In genomic region chr7:4863041-4863440, GRCm38 (mm10) we compare ENCODE assay signal across 9 mouse cellular contexts. TPM values are rescaled to one million over a fixed set of nuclear protein-coding genes. Genes with fewer than 3 reads are reported as not detected.
DNase-seq lines count a peak whose midpoint lies in the region; ATAC-seq and TF ChIP-seq lines count a peak whose summit lies in the region.
"Had no signal": no experiment of that assay in that cellular context is flagged by ENCODE, and none has a peak within 500 bp of the region (broad histone marks: within the 10 kb centered on the region; RNA-seq: fewer than 3 reads in every experiment).

No protein-coding gene starts in this region.

- H3K4me2 ChIP-seq in forebrain, postnatal 0 days (ENCODE audit: low read depth), result no peak overlapping the region
- H3K4me2 ChIP-seq in forebrain, embryonic 12.5 days, result no peak overlapping the region
- H3K4me2 ChIP-seq in lung, embryonic 15.5 days, result no peak overlapping the region; the same call in 1 of the 2 replicates

- DNase-seq in forebrain, postnatal 0 days, result peak; percentile 6
- peak; percentile 59 to 81 for DNase-seq in heart, adult 9 months (ENCODE audit: low spot score in 2 of 2)
- DNase-seq in thymus, postnatal 4 days, result no peak
- no peak for DNase-seq in layer of hippocampus, postnatal 25 days (ENCODE audit: extremely low spot score in 1 of 2, low spot score in 1 of 2)
- no peak for DNase-seq in left cerebral cortex, adult 9 months (ENCODE audit: low spot score in 2 of 2)

- ATAC-seq in forebrain, postnatal 0 days, result no peak
- ATAC-seq in forebrain, embryonic 12.5 days (ENCODE audit: low FRiP score), result no peak
- ATAC-seq in lung, embryonic 15.5 days (ENCODE audit: borderline replicate concordance, extremely low read depth, low FRiP score, low TSS enrichment), result no peak

- H3K27me3 ChIP-seq in forebrain, postnatal 0 days (ENCODE audit: insufficient read depth, low read length), result no peaks in the 10 kb centered on the region
- no peaks in the 10 kb centered on the region for H3K27me3 ChIP-seq in forebrain, embryonic 12.5 days
- no peaks in the 10 kb centered on the region; the same call in 1 of the 2 replicates for H3K27me3 ChIP-seq in lung, embryonic 15.5 days
- H3K27me3 ChIP-seq: megakaryocyte, embryonic 14.5 days had no signal

- peaks cover 7% of the 10 kb centered on the region; the same call in 1 of the 2 replicates for H3K4me1 ChIP-seq in forebrain, postnatal 0 days (ENCODE audit: insufficient read depth)
- H3K4me1 ChIP-seq in forebrain, embryonic 12.5 days, result peaks cover 10% of the 10 kb centered on the region
- peaks cover 16% of the 10 kb centered on the region for H3K4me1 ChIP-seq in bone marrow macrophage, adult 2 months (ENCODE audit: control insufficient read depth, insufficient read depth, low read length)
- peaks cover 17% of the 10 kb centered on the region for H3K4me1 ChIP-seq in lung, embryonic 15.5 days

- H3K9me3 ChIP-seq in forebrain, postnatal 0 days (ENCODE audit: low read length), result no peaks in the 10 kb centered on the region
- no peaks in the 10 kb centered on the region for H3K9me3 ChIP-seq in forebrain, embryonic 12.5 days
- no peaks in the 10 kb centered on the region for H3K9me3 ChIP-seq in lung, embryonic 15.5 days
- H3K9me3 ChIP-seq: megakaryocyte, embryonic 14.5 days had no signal

- no peaks in the 10 kb centered on the region for H3K36me3 ChIP-seq in forebrain, postnatal 0 days (ENCODE audit: insufficient read depth)
- no peaks in the 10 kb centered on the region for H3K36me3 ChIP-seq in forebrain, embryonic 12.5 days (replicated peaks)
- no peaks in the 10 kb centered on the region for H3K36me3 ChIP-seq in lung, embryonic 15.5 days

- WGBS in forebrain, postnatal 0 days, result 52% methylated on average over 1 of the region's 1 CpGs
- WGBS in forebrain, embryonic 12.5 days, result 58% methylated on average over 1 of the region's 1 CpGs
- WGBS in lung, embryonic 15.5 days, result 10% methylated on average over 1 of the region's 1 CpGs

- H3K4me3 ChIP-seq in forebrain, postnatal 0 days (ENCODE audit: low read depth, low read length), result no peak overlapping the region
- H3K4me3 ChIP-seq in forebrain, embryonic 12.5 days (replicated peaks), result no peak overlapping the region
- no peak overlapping the region for H3K4me3 ChIP-seq in bone marrow macrophage, adult 2 months (ENCODE audit: insufficient read depth, low read length)
- no peak overlapping the region for H3K4me3 ChIP-seq in lung, embryonic 15.5 days
- H3K4me3 ChIP-seq: megakaryocyte, embryonic 14.5 days had no signal

- no peak overlapping the region for H3K9ac ChIP-seq in forebrain, postnatal 0 days
- H3K9ac ChIP-seq in forebrain, embryonic 12.5 days, result no peak overlapping the region
- H3K9ac ChIP-seq in lung, embryonic 15.5 days, result no peak overlapping the region

- H3K27ac ChIP-seq in forebrain, postnatal 0 days (ENCODE audit: low read depth, low read length), result no peak overlapping the region
- H3K27ac ChIP-seq in forebrain, embryonic 12.5 days, result no peak overlapping the region
- 0 out of 2 replicates have a peak overlapping the region, but pooled peaks have one; percentile 0 for H3K27ac ChIP-seq in bone marrow macrophage, adult 2 months (ENCODE audit: insufficient read depth, low read depth, low read length)
- peak overlapping the region; percentile 84 for H3K27ac ChIP-seq in lung, embryonic 15.5 days

- TF ChIP-seq POLR2A in bone marrow macrophage, adult 2 months (IDR thresholded peaks at IDR 0.05; ENCODE audit: borderline replicate concordance, low read depth, low read length), result no peak

- TF ChIP-seq CTCF in forebrain, postnatal 0 days (IDR thresholded peaks at IDR 0.05; ENCODE audit: low read depth), result no peak
- no peak for TF ChIP-seq CTCF in bone marrow macrophage, adult 2 months (IDR thresholded peaks at IDR 0.05; ENCODE audit: low read depth, low read length)

RNA-seq across cellular contexts. Expression of gene Isoc2b, which starts 7.0 kb away (rescaled TPM):
- 2.5 and 6.6 TPM in 2 replicates for total RNA-seq in forebrain, postnatal 0 days (2014; rRNA removed)
- 3.5 and 3.7 TPM in 2 replicates for polyA plus RNA-seq in forebrain, postnatal 0 days (2015; fragmentation: Nextera tagmentation; extraction: Ambion mirVana)
- polyA plus RNA-seq in forebrain, embryonic 12.5 days (2016; fragmentation: Nextera tagmentation; extraction: Ambion mirVana), result 2.1 and 2.7 TPM in 2 replicates
- polyA plus RNA-seq in bone marrow macrophage, adult 2 months (2012; ENCODE audit: insufficient read depth, insufficient read length, missing spikeins), result 20.4 and 21.2 TPM in 2 replicates
- polyA plus RNA-seq in lung, embryonic 15.5 days (2015; fragmentation: Nextera tagmentation; extraction: Ambion mirVana), result 10.6 and 12.3 TPM in 2 replicates
- 1 to 10 TPM; 5.6 to 6.0 TPM for total RNA-seq in layer of hippocampus, postnatal 25 days (2021)

RNA-seq across cellular contexts. Expression of gene Isoc2a, which starts 13.9 kb away (rescaled TPM):
- total RNA-seq in forebrain, postnatal 0 days (2014; rRNA removed), result 4.8 and 4.9 TPM in 2 replicates
- 0.26 and 0.39 TPM in 2 replicates for polyA plus RNA-seq in forebrain, postnatal 0 days (2015; fragmentation: Nextera tagmentation; extraction: Ambion mirVana)
- 0.70 and 0.89 TPM in 2 replicates for polyA plus RNA-seq in forebrain, embryonic 12.5 days (2016; fragmentation: Nextera tagmentation; extraction: Ambion mirVana)
- polyA plus RNA-seq in bone marrow macrophage, adult 2 months (2012; ENCODE audit: insufficient read depth, insufficient read length, missing spikeins), result 15.5 and 16.4 TPM in 2 replicates
- polyA plus RNA-seq in lung, embryonic 15.5 days (2015; fragmentation: Nextera tagmentation; extraction: Ambion mirVana), result 0.63 and 0.81 TPM in 2 replicates
- total RNA-seq in layer of hippocampus, postnatal 25 days (2021), result 10 to 100 TPM; 11.2 to 12.4 TPM

RNA-seq across cellular contexts. Expression of gene Shisa7, which starts 18.5 kb away (rescaled TPM):
- 52.4 and 66.6 TPM in 2 replicates for total RNA-seq in forebrain, postnatal 0 days (2014; rRNA removed)
- 6.8 and 9.4 TPM in 2 replicates for polyA plus RNA-seq in forebrain, postnatal 0 days (2015; fragmentation: Nextera tagmentation; extraction: Ambion mirVana)
- polyA plus RNA-seq in forebrain, embryonic 12.5 days (2016; fragmentation: Nextera tagmentation; extraction: Ambion mirVana), result 4.0 and 4.6 TPM in 2 replicates
- polyA plus RNA-seq in bone marrow macrophage, adult 2 months (2012; ENCODE audit: insufficient read depth, insufficient read length, missing spikeins), result not detected in 2 replicates
- polyA plus RNA-seq in lung, embryonic 15.5 days (2015; fragmentation: Nextera tagmentation; extraction: Ambion mirVana), result 0.94 and 1.3 TPM in 2 replicates
- total RNA-seq in layer of hippocampus, postnatal 25 days (2021), result 100 to 1,000 TPM; 132 to 182 TPM

RNA-seq across cellular contexts. Expression of gene Gm36210, which starts 43.3 kb away (rescaled TPM):
- 0.48 and 0.85 TPM in 2 replicates for total RNA-seq in forebrain, postnatal 0 days (2014; rRNA removed)
- polyA plus RNA-seq in forebrain, postnatal 0 days (2015; fragmentation: Nextera tagmentation; extraction: Ambion mirVana), result 0.29 and 0.47 TPM in 2 replicates
- 0.24 and 0.41 TPM in 2 replicates for polyA plus RNA-seq in forebrain, embryonic 12.5 days (2016; fragmentation: Nextera tagmentation; extraction: Ambion mirVana)
- not detected in 2 replicates for polyA plus RNA-seq in bone marrow macrophage, adult 2 months (2012; ENCODE audit: insufficient read depth, insufficient read length, missing spikeins)
- 0.16 TPM in 1 of 2 replicates, not detected in the other for polyA plus RNA-seq in lung, embryonic 15.5 days (2015; fragmentation: Nextera tagmentation; extraction: Ambion mirVana)
- under 1 TPM; 0.27 to 0.38 TPM for total RNA-seq in layer of hippocampus, postnatal 25 days (2021)

RNA-seq across cellular contexts. Expression of gene Ube2s, which starts 50.7 kb away (rescaled TPM):
- total RNA-seq in forebrain, postnatal 0 days (2014; rRNA removed), result 300 and 347 TPM in 2 replicates
- 232 and 259 TPM in 2 replicates for polyA plus RNA-seq in forebrain, postnatal 0 days (2015; fragmentation: Nextera tagmentation; extraction: Ambion mirVana)
- polyA plus RNA-seq in forebrain, embryonic 12.5 days (2016; fragmentation: Nextera tagmentation; extraction: Ambion mirVana), result 434 and 445 TPM in 2 replicates
- 109 and 131 TPM in 2 replicates for polyA plus RNA-seq in bone marrow macrophage, adult 2 months (2012; ENCODE audit: insufficient read depth, insufficient read length, missing spikeins)
- polyA plus RNA-seq in lung, embryonic 15.5 days (2015; fragmentation: Nextera tagmentation; extraction: Ambion mirVana), result 409 and 411 TPM in 2 replicates
- total RNA-seq in layer of hippocampus, postnatal 25 days (2021), result 100 to 1,000 TPM in 1 of 2 experiments, 10 to 100 TPM in 1; 97.7 to 112 TPM

Comparison
In these comparisons a context has a peak if more than half of its experiments do, and no peak if none do; other contexts are left out.
1. DNase-seq: peak in forebrain, postnatal 0 days (single experiment) and heart, adult 9 months (2 of 2); none in thymus, postnatal 4 days (single experiment), layer of hippocampus, postnatal 25 days (0 of 2) and left cerebral cortex, adult 9 months (0 of 2).
2. H3K27ac ChIP-seq: peak in bone marrow macrophage, adult 2 months (single experiment) and lung, embryonic 15.5 days (single experiment); none in forebrain, postnatal 0 days (single experiment) and forebrain, embryonic 12.5 days (single experiment).